Mouse (Mus musculus) liver, embryonic 13.5 days (tissue): ENCODE measurements around the gene Rragb. TPM values are rescaled to one million over a fixed set of nuclear protein-coding genes. Genes with fewer than 3 reads are reported as not detected.
"Not testable (repeated sequence)": the region's sequence is repeated elsewhere in the genome, so short reads cannot be mapped to it uniquely, and the experiment has no call there.

ENCODE experiments used
- ATAC-seq: fragments of 200-750 bp; cut with Nextera tagmentation; 2 replicates; pipeline ENCODE4 v1.8.0; 2017; ENCODE audit warnings: low read depth, mild to moderate bottlenecking, moderate number of reproducible peaks, moderate library complexity
- DNase-seq: peaks from one replicate; pipeline ENCODE4 v3.0.0; 2022
- H3K27ac ChIP-seq: fragments of 300-500 bp; sonication (generic); 2 replicates; pipeline ENCODE4 v1.5.1; 2015; ENCODE audit warnings: moderate library complexity, mild to moderate bottlenecking, inconsistent platforms
- H3K27me3 ChIP-seq: fragments of 300-500 bp; sonication (generic); 2 replicates; pipeline ENCODE4 v1.6.1; 2015; ENCODE audit warnings: mild to moderate bottlenecking, inconsistent platforms
- H3K36me3 ChIP-seq: fragments of 300-500 bp; sonication (generic); 2 replicates; pipeline ENCODE4 v1.6.1; 2015; ENCODE audit warnings: mild to moderate bottlenecking, inconsistent platforms
- H3K4me1 ChIP-seq: fragments of 300-500 bp; sonication (generic); replicated peaks from 2 replicates; pipeline ENCODE4 v1.6.1; 2015; ENCODE audit warnings: inconsistent platforms
- H3K4me2 ChIP-seq: fragments of 300-500 bp; sonication (generic); 2 replicates; pipeline ENCODE4 v1.6.1; 2015; ENCODE audit warnings: inconsistent platforms, mild to moderate bottlenecking, moderate library complexity
- H3K4me3 ChIP-seq: fragments of 300-500 bp; sonication (generic); replicated peaks from 2 replicates; pipeline ENCODE4 v1.5.1; 2015; ENCODE audit warnings: mild to moderate bottlenecking, inconsistent platforms
- H3K9ac ChIP-seq: fragments of 300-500 bp; sonication (generic); 2 replicates; pipeline ENCODE4 v1.6.1; 2015; ENCODE audit warnings: mild to moderate bottlenecking, inconsistent platforms
- H3K9me3 ChIP-seq: fragments of 300-500 bp; sonication (generic); replicated peaks from 2 replicates; pipeline ENCODE4 v1.6.1; 2016; ENCODE audit warnings: inconsistent platforms
- WGBS: fragments of 180-500 bp; shearing (Covaris S2); methylation state at CpG from one replicate; pipeline ENCODE4 v1.1.7; 2015; ENCODE audit not compliant: insufficient replicate concordance; 5-methylcytosine and 5-hydroxymethylcytosine counted together
- polyA plus RNA-seq: library from polyadenylated mRNA; unstranded; fragments of >200 nt; fragmentation: Nextera tagmentation; extraction: Ambion mirVana; gene quantifications from 2 replicates; pipeline ENCODE4 v1.2.1, GENCODE M21; 2015

Rragb gene
- 0.54 and 0.87 TPM in 2 replicates for polyA plus RNA-seq

- H3K4me2 ChIP-seq: peak within 1 kb of the TSS; percentile 67
- ATAC-seq (peak; percentile 93), DNase-seq (peak; percentile 48)
- no peaks in the 10 kb centered on the region for H3K36me3 ChIP-seq
- WGBS: 15% methylated on average over 47 of the region's 47 CpGs
- peak within 1 kb of the TSS; percentile 48 for H3K4me3 ChIP-seq
- no peak within 1 kb of the TSS for H3K27ac ChIP-seq
- no peaks in the 10 kb centered on the region for H3K9me3 ChIP-seq
- peaks cover 17% of the 10 kb centered on the region; the same call in 1 of the 2 replicates for H3K27me3 ChIP-seq
- H3K4me1 ChIP-seq: no peaks in the 10 kb centered on the region
- peak within 1 kb of the TSS; percentile 22; the same call in 1 of the 2 replicates for H3K9ac ChIP-seq
These were observed at the start of gene Rragb for GRCm38 (mm10) chrX:153139734-153140515. Rragb (plus strand) TSS chrX:153139981.

GRCm38 (mm10) chrX:153118486-153118885, 21.3 kb upstream of the Rragb start, which contains the start of gene Foxr2:
Foxr2 (plus strand) TSS chrX:153118786.
- no peak for DNase-seq
- WGBS: 8% methylated on average over 3 of the region's 3 CpGs

GRCm38 (mm10) chrX:153119013-153119412, 20.8 kb upstream of the Rragb start:
- Histone ChIP-seq H3K9me3 (no peaks in the 10 kb centered on the region), H3K9ac (no peak overlapping the region)
- ATAC-seq: no peak

More at GRCm38 (mm10) chrX:153118486-153118885, 21.3 kb upstream of the Rragb start, which contains the start of gene Foxr2:
- Histone ChIP-seq H3K4me2 (no peak within 1 kb of the TSS), H3K27me3 (no peaks in the 10 kb centered on the region), H3K27ac (no peak within 1 kb of the TSS), H3K9ac (no peak within 1 kb of the TSS), H3K4me1 (no peaks in the 10 kb centered on the region), H3K9me3 (no peaks in the 10 kb centered on the region), H3K4me3 (no peak within 1 kb of the TSS), H3K36me3 (no peaks in the 10 kb centered on the region)
- no peak for ATAC-seq

DNA sequence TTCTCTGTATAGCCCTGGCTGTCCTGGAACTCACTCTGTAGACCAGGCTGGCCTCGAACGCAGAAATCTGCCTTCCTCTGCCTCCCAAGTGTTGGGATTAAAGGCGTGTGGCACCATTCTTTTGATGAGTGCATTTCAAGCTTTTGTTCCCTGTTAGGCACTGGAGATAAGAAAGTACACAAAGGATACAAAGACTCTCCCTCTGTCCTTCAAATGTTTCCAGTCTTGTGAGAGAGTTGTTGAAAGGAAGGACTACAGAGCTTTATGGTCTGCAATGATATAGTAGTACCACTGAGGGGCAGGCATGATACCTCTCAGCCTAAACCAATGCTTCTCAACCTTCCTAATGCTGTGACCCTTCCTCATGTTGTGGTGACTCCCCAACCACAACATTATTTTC, 2.9 kb downstream of the Rragb start:
- Histone ChIP-seq H3K9ac (no peak overlapping the region), H3K27me3 (peaks cover 14% of the 10 kb centered on the region; the same call in 1 of the 2 replicates), H3K4me3 (no peak overlapping the region), H3K9me3 (no peaks in the 10 kb centered on the region), H3K4me2 (no peak overlapping the region), H3K36me3 (no peaks in the 10 kb centered on the region), H3K4me1 (no peaks in the 10 kb centered on the region), H3K27ac (no peak overlapping the region)
- 57% methylated on average over 3 of the region's 3 CpGs for WGBS
- ATAC-seq (no peak), DNase-seq (no peak)

More at GRCm38 (mm10) chrX:153119013-153119412, 20.8 kb upstream of the Rragb start:
- Histone ChIP-seq H3K4me1 (no peaks in the 10 kb centered on the region), H3K27me3 (no peaks in the 10 kb centered on the region), H3K36me3 (no peaks in the 10 kb centered on the region), H3K27ac (no peak overlapping the region), H3K4me2 (no peak overlapping the region), H3K4me3 (no peak overlapping the region)
- no peak for DNase-seq
- WGBS: 30% methylated on average over 2 of the region's 2 CpGs

GRCm38 (mm10) chrX:153151766-153152165, 12.0 kb downstream of the Rragb start:
- WGBS: 25% methylated on average over 1 of the region's 1 CpGs
- Histone ChIP-seq H3K27ac (no peak overlapping the region), H3K4me2 (no peak overlapping the region), H3K9me3 (no peaks in the 10 kb centered on the region), H3K9ac (no peak overlapping the region), H3K4me1 (no peaks in the 10 kb centered on the region), H3K4me3 (no peak overlapping the region), H3K36me3 (no peaks in the 10 kb centered on the region), H3K27me3 (no peaks in the 10 kb centered on the region)
- ATAC-seq (no peak), DNase-seq (no peak)

DNA sequence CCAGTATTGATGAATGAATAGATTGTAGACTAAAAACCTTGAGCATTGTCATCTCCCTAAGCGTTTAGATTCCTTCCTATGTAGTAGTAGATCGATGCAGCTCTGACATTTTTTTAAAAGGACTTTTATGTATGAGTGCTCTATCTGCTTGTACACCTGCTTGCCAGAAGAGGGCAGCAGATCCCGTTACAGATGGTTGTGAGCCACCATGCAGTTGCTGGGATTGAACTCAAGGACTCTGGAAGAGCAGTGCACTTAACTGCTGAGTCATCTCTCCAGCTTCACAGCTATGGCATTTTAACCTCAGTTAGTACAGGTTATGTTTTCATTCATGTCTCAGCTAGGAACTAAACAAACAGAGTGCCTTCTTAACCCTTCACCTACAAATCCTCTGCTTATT, 15.5 kb downstream of the Rragb start:
- ATAC-seq (no peak), DNase-seq (no peak)
- Histone ChIP-seq H3K27me3 (no peaks in the 10 kb centered on the region), H3K4me3 (no peak overlapping the region), H3K9ac (no peak overlapping the region), H3K36me3 (no peaks in the 10 kb centered on the region), H3K9me3 (no peaks in the 10 kb centered on the region), H3K4me2 (no peak overlapping the region), H3K4me1 (no peaks in the 10 kb centered on the region), H3K27ac (no peak overlapping the region)
- WGBS: 27% methylated on average over 3 of the region's 3 CpGs

GRCm38 (mm10) chrX:153174786-153175185, 35.0 kb downstream of the Rragb start:
- DNase-seq: no peak
- 4% methylated on average over 1 of the region's 1 CpGs for WGBS

DNA sequence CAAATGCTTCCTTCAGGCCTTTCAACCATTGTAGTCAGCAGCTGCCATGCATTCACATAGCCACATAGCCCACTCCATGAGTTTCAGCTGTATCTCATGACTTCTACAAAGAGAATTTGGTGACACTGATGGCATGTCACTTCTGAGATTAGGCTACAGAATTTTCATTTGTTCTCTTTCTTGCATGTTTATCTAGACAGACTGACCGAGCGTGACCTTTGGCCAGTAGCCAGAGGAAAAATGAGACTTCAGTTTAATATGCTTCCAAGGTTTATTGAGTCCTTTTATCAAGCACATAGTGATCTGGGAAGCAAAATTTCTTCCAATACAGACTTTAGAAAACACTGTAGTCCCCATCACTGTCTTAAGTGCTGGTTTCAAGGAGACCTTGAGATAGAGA, 42.4 kb downstream of the Rragb start:
- 66% methylated on average over 2 of the region's 2 CpGs for WGBS

More at GRCm38 (mm10) chrX:153174786-153175185, 35.0 kb downstream of the Rragb start:
- H3K36me3 ChIP-seq: no peaks in the 10 kb centered on the region
- H3K9ac ChIP-seq: no peak overlapping the region
- no peak overlapping the region for H3K27ac ChIP-seq
- no peak overlapping the region for H3K4me2 ChIP-seq
- no peak overlapping the region for H3K4me3 ChIP-seq
- no peaks in the 10 kb centered on the region for H3K4me1 ChIP-seq
- no peak for ATAC-seq
- H3K9me3 ChIP-seq: no peaks in the 10 kb centered on the region
- no peaks in the 10 kb centered on the region for H3K27me3 ChIP-seq

DNA sequence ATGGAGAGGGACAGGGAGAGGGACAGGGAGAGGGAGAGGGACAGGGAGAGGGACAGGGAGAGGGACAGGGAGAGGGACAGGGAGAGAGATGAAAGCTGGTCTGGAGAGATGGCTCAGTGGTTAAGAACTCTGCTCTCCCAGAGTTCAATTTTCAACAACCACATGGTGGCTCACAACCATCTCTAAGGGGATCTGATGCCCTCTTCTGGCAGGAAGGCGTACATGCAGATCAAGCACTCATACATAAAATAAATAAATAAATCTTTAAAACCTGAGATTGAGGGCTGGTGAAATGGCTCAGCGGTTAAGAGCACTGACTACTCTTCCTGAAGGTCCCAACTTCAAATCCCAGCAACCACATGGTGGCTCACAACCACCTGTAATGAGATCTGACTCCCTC, 59.4 kb downstream of the Rragb start:
- not testable (repeated sequence) for H3K4me2 ChIP-seq, H3K4me1 ChIP-seq, H3K9ac ChIP-seq, H3K4me3 ChIP-seq, H3K9me3 ChIP-seq, H3K36me3 ChIP-seq, ATAC-seq, DNase-seq, H3K27me3 ChIP-seq, H3K27ac ChIP-seq
- WGBS: 46% methylated on average over 2 of the region's 2 CpGs

More for the DNA sequence above, 42.4 kb downstream of the Rragb start:
- no peaks in the 10 kb centered on the region for H3K27me3 ChIP-seq
- H3K9ac ChIP-seq: no peak overlapping the region
- no peak for ATAC-seq
- H3K27ac ChIP-seq: no peak overlapping the region
- H3K4me1 ChIP-seq: no peaks in the 10 kb centered on the region
- H3K4me3 ChIP-seq: no peak overlapping the region
- no peak overlapping the region for H3K4me2 ChIP-seq
- no peaks in the 10 kb centered on the region for H3K9me3 ChIP-seq
- DNase-seq: no peak
- H3K36me3 ChIP-seq: no peaks in the 10 kb centered on the region

GRCm38 (mm10) chrX:153211101-153211500, 71.3 kb downstream of the Rragb start:
- WGBS: 40% methylated on average over 1 of the region's 1 CpGs

More at GRCm38 (mm10) chrX:153211101-153211500, 71.3 kb downstream of the Rragb start:
- H3K4me3 ChIP-seq: no peak overlapping the region
- no peak overlapping the region for H3K4me2 ChIP-seq
- no peak overlapping the region for H3K27ac ChIP-seq
- DNase-seq (no peak), ATAC-seq (no peak)
- no peaks in the 10 kb centered on the region for H3K36me3 ChIP-seq
- no peaks in the 10 kb centered on the region for H3K4me1 ChIP-seq
- H3K9me3 ChIP-seq: no peaks in the 10 kb centered on the region
- H3K27me3 ChIP-seq: no peaks in the 10 kb centered on the region
- no peak overlapping the region for H3K9ac ChIP-seq
